Mouse (Mus musculus): ENCODE data around the gene Rhoh. TPM values are rescaled to one million over a fixed set of nuclear protein-coding genes. Genes with fewer than 3 reads are reported as not detected.
A peak's percentile ranks its signal among the peaks of the same experiment; 100 is the strongest.

Gene Rhoh
- total RNA-seq (2021) = under 1 TPM; 0.26 to 0.34 TPM

DNA sequence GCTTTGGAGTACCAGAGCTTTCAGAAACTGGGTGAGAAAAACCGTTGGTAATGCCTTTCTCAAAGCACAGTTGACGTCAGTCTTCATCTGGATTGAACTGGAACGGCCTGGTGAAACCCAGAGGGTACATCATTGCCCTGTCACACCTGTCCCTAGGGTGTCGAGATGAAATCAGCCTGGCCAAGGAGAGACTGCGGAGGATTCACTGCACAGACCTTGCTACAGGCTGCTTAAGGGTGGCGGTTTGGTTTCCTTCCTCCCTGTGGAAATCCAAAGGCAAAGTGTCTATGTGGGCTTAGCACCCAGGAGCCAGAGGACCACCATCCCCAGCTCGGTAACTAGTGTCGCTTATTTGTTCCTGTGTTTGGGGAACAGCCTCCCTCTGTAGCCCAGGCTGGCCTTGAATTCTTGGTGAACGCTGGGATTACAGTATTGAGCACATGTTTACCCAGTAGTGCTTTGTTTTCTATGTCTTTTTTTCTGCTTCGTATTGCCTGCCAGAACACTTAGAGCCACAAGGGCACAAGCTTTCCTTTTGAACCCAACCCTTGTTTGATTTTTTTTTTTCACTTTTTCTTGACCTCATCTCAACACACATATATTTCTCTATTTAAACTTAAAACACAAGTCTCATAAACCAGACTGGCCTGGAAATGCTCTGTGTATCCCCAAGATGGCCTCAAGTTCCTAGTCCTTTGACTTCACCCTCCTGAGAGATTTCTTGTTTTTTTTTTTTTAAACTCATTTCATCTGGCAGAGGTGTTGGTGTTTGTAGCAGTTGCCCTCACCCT is at the start of gene Rhoh:
Gene Rhoh (plus strand): TSS at position 60 of the 791 bp plus-strand sequence.
- no peak for DNase-seq

DNA sequence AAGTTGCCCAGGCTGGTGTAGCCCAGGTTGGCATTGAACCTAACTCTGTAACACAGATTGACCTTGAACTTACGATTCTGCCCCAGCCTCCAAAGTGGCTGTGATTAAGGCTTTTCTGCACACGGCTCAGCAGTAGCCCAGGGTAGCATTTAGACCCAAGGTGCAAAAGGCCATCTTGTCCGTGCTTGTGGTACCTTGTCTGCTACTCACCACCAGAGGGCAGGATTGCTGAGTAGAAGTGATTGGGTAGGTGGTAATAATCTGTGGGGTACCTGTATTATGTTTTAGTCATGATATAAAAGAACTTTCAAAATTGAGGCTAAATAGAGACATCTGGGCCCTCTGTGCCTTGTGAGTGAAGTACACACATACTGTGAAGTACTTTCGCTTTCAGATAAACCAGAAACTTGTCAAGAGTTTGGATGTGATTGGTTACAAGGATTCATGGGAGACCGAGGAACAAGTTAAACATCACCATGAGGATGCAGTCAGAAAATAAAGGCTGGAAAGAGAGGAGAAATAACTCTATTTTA is 37.3 kb upstream of the Rhoh start:
- peak; percentile 50 for DNase-seq

GRCm38 (mm10) chr5:65826476-65826875 is 34.5 kb upstream of the Rhoh start:
- no peak for DNase-seq

DNA sequence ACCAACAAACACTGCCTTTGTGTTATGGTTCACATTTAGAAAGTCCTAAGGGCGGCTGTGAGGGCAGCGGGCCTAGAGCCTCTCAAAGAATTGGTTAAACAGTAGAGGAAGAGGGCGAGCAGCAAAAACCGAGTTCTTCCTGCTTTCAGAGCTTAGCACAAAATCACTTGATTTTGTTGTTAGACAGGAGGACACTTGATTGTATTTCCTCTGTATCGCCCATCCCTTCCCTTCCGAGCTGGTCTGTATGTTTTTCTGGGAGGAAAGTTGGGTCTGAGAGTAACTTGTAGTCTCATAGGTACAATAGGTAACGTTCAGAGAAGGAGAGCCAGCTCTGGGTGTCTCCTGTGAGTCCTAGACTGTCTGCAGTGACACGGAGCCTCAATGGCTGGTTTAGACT is 33.9 kb upstream of the Rhoh start:
- no peak for DNase-seq

- no peak for DNase-seq
Observed at GRCm38 (mm10) chr5:65828261-65828660, 32.8 kb upstream of the Rhoh start.

DNA sequence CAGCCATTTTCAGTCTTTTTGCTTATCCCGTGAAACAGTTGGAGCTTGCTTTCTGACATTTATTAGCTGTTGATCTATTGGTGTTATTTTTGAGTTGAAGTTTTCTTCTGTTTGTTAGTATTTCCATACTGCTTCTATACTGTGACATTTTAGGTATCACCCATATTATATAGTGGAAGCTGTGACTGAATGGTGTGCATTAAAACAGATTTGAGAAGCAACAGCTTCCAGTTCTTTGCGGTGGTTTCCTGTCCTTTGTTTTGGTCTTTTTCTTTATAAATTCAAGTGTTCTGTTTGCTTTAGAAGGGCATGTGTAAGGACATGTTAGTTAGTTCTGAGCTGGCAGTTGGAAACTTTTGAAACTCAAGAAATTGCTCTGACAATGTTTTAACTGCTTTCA is 32.0 kb upstream of the Rhoh start:
- DNase-seq = no peak

DNA sequence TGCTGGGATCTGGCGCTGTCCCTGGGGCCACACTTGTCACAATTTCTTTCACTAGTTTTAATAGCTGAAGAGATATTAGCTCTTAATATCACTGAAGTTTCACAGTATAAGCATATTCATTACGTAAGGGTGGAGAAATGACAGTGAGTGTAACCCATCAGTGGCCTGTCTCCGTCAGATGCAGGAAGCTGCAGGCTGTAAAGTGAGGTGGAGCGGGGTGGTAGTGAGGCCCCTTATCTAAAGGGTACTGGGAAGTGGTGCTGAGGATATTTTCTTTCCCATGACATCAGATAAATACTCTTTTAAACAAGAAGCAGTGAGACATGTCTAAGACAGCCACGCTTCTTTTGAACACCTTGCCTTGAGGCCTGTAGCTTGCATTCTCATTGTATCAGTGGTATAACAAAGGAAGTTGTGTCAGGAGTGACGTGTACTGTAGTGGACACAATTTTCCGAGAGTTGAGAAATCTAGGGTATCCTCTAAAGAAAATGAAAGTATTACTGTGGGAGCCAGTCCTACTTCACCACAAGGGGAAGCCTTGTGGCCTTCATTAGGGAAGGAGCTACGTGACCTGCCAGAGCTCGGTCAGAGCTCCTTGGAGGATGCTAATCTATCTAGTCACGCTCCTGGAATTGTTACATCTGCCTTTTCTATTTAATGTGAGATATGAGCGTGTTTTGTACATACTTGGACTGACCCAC is 28.9 kb upstream of the Rhoh start:
- DNase-seq = no peak

DNA sequence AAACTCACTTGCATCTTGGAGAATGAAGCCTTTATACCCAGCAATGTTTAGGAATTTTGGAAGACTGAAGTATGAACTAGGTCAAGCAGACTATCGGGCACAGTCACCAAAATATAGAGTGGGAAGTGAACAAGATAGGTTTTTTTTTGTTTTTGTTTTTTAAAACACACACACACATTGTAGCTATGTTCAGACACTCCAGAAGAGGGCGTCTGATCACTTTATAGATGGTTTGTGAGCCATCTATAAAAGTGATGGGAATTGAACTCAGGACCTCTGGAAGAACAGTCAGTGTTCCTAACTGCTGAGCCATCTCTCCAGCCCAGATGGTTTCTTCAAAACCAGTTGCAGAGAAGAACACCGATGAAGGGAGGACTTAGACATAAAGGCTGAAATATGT is 27.9 kb upstream of the Rhoh start:
- DNase-seq = no peak

DNA sequence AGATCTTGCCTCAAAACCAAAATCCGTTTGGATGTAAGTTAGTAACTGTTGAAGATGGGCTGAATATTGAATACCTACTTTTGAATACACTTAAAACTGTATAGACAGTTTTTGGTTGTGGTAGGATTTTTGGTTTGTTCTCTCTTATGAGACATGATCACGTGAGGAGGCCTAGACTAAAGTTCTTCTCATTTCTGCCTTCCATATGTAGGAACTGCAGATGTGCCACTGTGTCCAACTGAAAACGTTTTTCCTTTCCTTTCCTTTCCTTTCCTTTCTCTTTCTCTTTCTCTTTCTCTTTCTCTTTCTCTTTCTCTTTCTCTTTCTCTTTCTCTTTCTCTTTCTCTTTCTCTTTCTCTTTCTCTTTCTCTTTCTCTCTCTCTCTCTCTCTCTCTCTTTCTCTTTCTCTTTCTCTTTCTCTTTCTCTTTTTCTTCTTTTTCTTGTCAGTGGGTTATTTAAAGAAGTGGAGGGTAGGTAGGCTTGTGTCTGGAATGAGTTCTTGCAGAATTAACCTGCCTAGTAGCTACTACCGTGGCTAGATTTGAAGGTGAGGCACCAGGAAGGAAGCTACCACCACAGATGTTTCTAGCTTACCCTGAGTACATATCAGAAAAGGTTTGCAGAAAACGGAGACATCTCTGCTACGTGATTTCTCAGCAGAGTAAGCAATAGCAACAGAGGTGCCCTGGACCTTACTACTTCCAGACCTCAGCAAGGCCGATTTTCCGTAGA is 27.1 kb upstream of the Rhoh start:
- no peak for DNase-seq

DNA sequence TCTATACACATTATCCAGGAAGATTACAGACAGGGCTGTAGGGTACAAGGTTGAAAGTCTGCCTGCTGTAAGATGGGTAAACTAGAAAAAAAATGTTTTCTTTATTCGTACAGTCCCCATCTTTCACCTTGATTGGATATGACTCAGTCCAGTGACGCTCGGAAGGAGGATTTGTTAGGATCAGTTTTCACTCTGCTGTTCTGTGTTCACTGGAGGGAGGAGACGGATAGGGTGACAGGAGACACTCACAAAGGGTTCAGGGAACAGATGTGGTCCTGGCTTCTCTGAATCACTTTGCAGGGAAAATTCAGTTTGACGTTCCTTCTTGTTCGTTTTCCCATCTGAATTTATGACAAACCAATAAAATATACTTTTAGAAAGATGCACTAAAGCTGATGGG is 23.0 kb upstream of the Rhoh start:
- DNase-seq = no peak

DNA sequence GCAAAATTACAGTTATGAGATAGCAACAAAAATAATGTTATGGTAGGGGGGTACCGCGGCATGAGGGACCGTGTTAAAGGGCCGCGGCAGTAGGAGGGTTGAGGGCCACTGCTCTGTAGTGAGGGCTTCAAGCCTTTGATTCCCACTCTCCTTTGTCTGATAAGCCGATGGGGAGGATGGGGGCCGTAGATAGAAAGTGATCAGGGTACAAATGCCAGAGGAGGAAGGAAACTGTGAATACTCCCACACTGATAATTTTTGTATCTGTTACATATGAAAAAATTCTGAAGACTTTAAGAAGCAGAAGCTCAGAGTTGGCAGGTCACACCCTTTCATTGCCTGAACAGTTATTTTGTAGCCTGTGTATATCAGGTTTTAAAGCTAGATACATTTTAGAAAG is 18.1 kb upstream of the Rhoh start:
- DNase-seq = no peak

- DNase-seq = no peak
Observed at GRCm38 (mm10) chr5:65846534-65846933, 14.5 kb upstream of the Rhoh start.

GRCm38 (mm10) chr5:65846958-65847357 is 14.1 kb upstream of the Rhoh start:
- DNase-seq = no peak

- DNase-seq = no peak
Observed at GRCm38 (mm10) chr5:65847656-65848055, 13.4 kb upstream of the Rhoh start.

DNA sequence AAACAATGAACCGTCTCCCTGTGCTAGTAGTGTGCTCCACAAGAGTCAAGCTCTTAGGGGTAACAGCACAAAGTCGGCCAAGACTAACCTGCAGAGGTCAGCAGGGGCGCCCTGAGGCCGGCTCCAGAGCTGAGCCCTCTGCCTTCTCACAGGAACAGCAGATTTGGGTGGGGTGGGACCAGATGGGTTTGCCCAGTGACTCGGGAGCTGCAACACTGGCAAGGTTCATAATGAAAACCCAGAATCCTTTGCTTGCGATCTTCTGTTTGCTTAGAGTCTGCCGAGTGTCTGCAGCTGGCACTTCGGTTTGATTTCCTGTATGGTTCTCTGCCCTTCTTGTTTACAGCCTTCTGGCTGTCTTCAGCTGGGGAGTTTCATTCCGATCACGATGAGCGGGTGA is 10.2 kb upstream of the Rhoh start:
- no peak for DNase-seq

- DNase-seq = no peak
Observed at GRCm38 (mm10) chr5:65854786-65855191, 6.2 kb upstream of the Rhoh start.

DNA sequence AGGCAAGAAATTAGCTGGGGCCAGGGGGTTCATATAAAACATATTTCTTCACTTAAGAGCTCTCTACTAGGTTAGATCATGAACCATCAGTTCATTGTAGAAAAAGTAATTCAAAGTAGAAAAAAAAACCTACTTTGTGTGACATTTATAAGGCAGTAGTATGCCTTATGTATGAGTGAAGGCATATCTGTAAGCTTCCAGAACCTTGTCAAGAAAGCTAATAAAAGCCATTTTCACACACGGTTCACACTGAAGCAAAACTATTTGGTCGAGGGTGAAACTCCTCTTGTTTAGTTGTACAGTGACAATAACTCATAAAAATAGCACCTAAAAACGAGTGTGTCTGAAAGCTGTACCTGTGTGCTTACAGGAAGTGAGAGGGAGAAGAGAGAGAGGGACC is 5.4 kb upstream of the Rhoh start:
- DNase-seq = no peak

DNA sequence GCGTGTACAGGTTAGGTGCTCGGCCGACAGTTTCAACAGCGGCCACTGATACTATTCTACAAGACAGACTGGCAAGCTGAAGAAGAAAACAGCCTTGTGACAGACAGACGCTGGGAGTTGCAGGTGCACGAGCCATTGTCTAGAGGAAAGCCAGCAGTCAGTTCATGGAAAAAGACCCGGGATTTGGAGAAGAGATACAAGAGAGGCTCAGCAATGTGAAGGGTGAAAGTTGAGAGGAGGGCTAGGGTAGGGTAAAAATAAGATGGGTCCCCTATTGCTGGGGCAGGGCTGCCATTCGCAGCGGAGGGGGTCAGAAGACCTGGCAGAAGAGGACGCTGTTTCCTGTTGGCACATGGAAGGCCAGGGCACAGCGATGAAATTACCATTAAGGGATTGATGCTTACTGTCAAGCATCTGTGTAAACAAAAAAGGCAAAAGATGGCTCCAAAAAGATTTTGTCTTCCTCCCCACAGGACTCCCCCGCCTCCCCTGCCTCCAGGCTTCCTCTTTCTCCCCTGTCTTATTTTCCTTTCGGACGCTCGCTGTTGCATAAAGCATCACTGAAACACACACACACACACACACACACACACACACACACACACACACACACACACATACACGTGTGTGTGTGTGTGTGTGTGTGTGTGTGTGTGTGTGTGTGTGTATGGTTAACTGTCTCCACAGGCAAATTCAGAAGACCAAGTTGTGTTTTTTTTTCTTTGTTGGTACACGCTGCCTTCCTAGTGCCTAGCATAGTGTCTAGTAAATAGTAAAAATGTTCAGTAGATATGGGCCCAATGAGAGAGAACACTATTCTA is 4.2 kb upstream of the Rhoh start:
- no peak for DNase-seq

DNA sequence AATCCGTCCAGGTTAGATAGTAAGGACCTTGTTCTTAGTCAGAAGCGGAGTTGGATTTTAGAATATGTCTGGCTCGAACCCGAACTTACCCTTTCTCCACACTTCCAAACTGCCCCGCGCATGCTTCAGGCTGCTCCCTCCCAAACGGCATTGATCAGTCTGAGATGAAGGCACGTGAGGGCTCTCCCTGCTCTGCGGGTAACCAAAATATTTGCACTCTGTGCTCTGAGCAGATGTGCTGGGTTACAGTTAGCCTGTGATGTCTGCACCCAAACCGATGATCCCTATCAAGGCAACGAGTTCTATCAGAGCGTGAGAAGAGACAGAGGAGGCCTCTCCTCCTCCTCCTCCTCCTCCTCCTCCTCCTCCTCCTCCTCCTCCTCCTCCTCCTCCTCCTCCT is 3.1 kb upstream of the Rhoh start:
- no peak for DNase-seq

DNA sequence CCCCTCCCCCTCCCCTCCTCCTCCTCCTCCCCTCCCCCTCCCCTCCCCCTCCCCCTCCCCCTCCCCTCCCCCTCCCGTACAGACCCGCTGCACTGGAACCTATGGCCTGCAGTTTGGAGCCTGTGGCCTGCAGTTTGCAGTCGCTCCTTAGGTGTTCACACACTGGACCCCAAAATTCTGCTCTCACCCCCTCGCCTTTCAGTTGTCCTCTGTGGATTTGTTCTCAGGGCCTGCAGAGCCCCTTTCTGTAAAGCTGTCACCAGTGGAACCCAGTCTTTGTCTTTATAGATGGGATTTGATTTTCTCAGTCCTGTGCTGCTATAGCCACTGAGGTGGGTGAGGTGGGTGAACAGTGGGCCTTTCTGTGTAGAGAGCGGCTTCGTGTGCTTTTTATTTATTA is 2.7 kb upstream of the Rhoh start:
- DNase-seq = no peak

DNA sequence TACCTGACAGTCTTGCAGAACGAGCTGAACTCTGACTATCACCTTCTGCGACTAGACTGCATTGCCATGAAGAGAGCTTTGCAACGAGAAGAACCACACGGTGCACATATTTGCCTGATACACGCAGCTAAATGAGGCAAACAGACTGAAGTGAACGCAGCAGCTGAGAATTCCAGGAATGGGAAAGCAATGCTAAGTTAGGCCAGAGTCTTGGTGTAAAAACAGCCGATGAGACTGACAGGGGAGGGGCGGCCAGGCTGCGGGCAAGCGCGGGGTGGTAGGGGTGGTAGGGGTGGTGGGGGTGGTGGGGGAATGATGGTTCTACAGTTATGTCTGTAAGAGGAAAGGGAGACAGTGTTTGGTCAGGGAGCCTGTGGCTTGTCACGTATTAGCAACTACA is 2.1 kb upstream of the Rhoh start:
- peak; percentile 43 for DNase-seq

DNA sequence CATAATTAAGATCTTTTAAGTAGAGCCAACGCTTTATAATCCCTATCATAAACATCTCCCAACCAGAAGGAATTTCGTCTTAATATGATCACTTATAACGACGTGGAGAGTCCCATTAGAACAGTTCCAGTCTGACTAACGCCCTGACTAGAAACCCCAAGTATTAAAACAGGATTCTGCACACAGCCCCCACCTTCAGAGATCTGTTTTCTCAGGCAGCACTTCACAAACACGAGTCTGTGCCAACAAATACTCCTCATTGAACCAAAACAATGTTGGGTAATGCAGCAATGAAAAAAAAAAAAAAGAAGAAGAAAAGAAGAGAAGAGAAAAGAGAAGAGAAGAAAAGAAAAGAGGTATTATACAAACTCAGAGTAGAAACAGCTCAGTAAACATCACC is 1.6 kb upstream of the Rhoh start:
- DNase-seq = no peak
